Mouse (Mus musculus): ENCODE data around the gene Szrd1. TPM values are rescaled to one million over a fixed set of nuclear protein-coding genes. Genes with fewer than 3 reads are reported as not detected.

The Szrd1 gene
- polyA plus RNA-seq, 1 experiment from 2014 or later = 32.0 TPM

- Histone ChIP-seq H3K4me1 (peaks cover 44% of the 10 kb centered on the region), H3K27ac (no peak overlapping the region), H3K36me3 (0 out of 2 replicates have a peak, but pooled peaks cover 3% of the 10 kb centered on the region), H3K27me3 (replicated peaks) (no peaks in the 10 kb centered on the region), H3K4me2 (replicated peaks) (no peak overlapping the region), H3K9ac (no peak overlapping the region), H3K4me3 (no peak overlapping the region), H3K9me3 (no peaks in the 10 kb centered on the region)
- 82% methylated on average over 6 of the region's 6 CpGs for WGBS
- no peak for ATAC-seq (ENCODE audit: low FRiP score, low read depth)
Observed at GRCm38 (mm10) chr4:141130704-141131342, 8.8 kb downstream of the Szrd1 start.

GRCm38 (mm10) chr4:141129190-141129710 lies 10.3 kb downstream of the Szrd1 start:
- Histone ChIP-seq H3K9ac (no peak overlapping the region), H3K4me1 (peaks cover 36% of the 10 kb centered on the region), H3K36me3 (no peaks in the 10 kb centered on the region), H3K27ac (no peak overlapping the region), H3K4me2 (replicated peaks) (no peak overlapping the region), H3K27me3 (replicated peaks) (no peaks in the 10 kb centered on the region), H3K9me3 (no peaks in the 10 kb centered on the region), H3K4me3 (no peak overlapping the region)
- 79% methylated on average over 6 of the region's 6 CpGs for WGBS
- ATAC-seq (ENCODE audit: low FRiP score, low read depth) = no peak

- Histone ChIP-seq H3K4me2 (replicated peaks) (no peak overlapping the region), H3K9ac (no peak overlapping the region), H3K27ac (no peak overlapping the region), H3K4me1 (peaks cover 15% of the 10 kb centered on the region; the same call in 1 of the 2 replicates), H3K27me3 (replicated peaks) (no peaks in the 10 kb centered on the region), H3K9me3 (no peaks in the 10 kb centered on the region), H3K4me3 (no peak overlapping the region), H3K36me3 (peaks cover 8% of the 10 kb centered on the region; the same call in 1 of the 2 replicates)
- 33% methylated on average over 1 of the region's 1 CpGs for WGBS
- ATAC-seq (ENCODE audit: low FRiP score, low read depth) = no peak
Observed at GRCm38 (mm10) chr4:141123065-141123464, 16.5 kb downstream of the Szrd1 start.

- WGBS = 86% methylated on average over 7 of the region's 7 CpGs
Observed at GRCm38 (mm10) chr4:141122663-141123062, 16.9 kb downstream of the Szrd1 start.

GRCm38 (mm10) chr4:141120700-141121099 lies 18.9 kb downstream of the Szrd1 start:
- H3K4me2 ChIP-seq (replicated peaks) = no peak overlapping the region
- no peak for ATAC-seq (ENCODE audit: low FRiP score, low read depth)
- peaks cover 29% of the 10 kb centered on the region for H3K36me3 ChIP-seq
- WGBS = 24% methylated on average over 11 of the region's 11 CpGs
- peaks cover 13% of the 10 kb centered on the region; the same call in 1 of the 2 replicates for H3K4me1 ChIP-seq
- no peaks in the 10 kb centered on the region for H3K9me3 ChIP-seq
- no peak overlapping the region for H3K4me3 ChIP-seq
- H3K27ac ChIP-seq = no peak overlapping the region; the same call in 1 of the 2 replicates
- H3K27me3 ChIP-seq (replicated peaks) = no peaks in the 10 kb centered on the region
- no peak overlapping the region for H3K9ac ChIP-seq

More at GRCm38 (mm10) chr4:141122663-141123062, 16.9 kb downstream of the Szrd1 start:
- no peak for ATAC-seq (ENCODE audit: low FRiP score, low read depth)
- Histone ChIP-seq H3K4me3 (no peak overlapping the region), H3K36me3 (peaks cover 10% of the 10 kb centered on the region), H3K4me1 (peaks cover 15% of the 10 kb centered on the region; the same call in 1 of the 2 replicates), H3K27me3 (replicated peaks) (no peaks in the 10 kb centered on the region), H3K9me3 (no peaks in the 10 kb centered on the region), H3K9ac (no peak overlapping the region), H3K27ac (no peak overlapping the region), H3K4me2 (replicated peaks) (no peak overlapping the region)

GRCm38 (mm10) chr4:141118691-141119090 lies 20.9 kb downstream of the Szrd1 start:
- no peak overlapping the region for H3K4me3 ChIP-seq
- ATAC-seq (ENCODE audit: low FRiP score, low read depth) = no peak
- no peak overlapping the region for H3K9ac ChIP-seq
- peaks cover 8% of the 10 kb centered on the region; the same call in 1 of the 2 replicates for H3K4me1 ChIP-seq
- 77% methylated on average over 4 of the region's 4 CpGs for WGBS
- H3K4me2 ChIP-seq (replicated peaks) = no peak overlapping the region
- peaks cover 47% of the 10 kb centered on the region for H3K36me3 ChIP-seq
- no peak overlapping the region for H3K27ac ChIP-seq
- H3K9me3 ChIP-seq = no peaks in the 10 kb centered on the region
- H3K27me3 ChIP-seq (replicated peaks) = no peaks in the 10 kb centered on the region

- Histone ChIP-seq H3K36me3 (peaks cover 77% of the 10 kb centered on the region), H3K9ac (no peak overlapping the region), H3K9me3 (no peaks in the 10 kb centered on the region), H3K27ac (no peak overlapping the region), H3K4me1 (0 out of 2 replicates have a peak, but pooled peaks cover 4% of the 10 kb centered on the region), H3K4me2 (replicated peaks) (no peak overlapping the region), H3K27me3 (replicated peaks) (no peaks in the 10 kb centered on the region), H3K4me3 (no peak overlapping the region)
- WGBS = 88% methylated on average over 8 of the region's 8 CpGs
- no peak for ATAC-seq (ENCODE audit: low FRiP score, low read depth)
Observed at GRCm38 (mm10) chr4:141115398-141115797, 24.2 kb downstream of the Szrd1 start.

- H3K4me1 ChIP-seq = no peaks in the 10 kb centered on the region
- H3K36me3 ChIP-seq = peaks cover 80% of the 10 kb centered on the region
- no peaks in the 10 kb centered on the region for H3K9me3 ChIP-seq
- no peaks in the 10 kb centered on the region for H3K27me3 ChIP-seq (replicated peaks)
- H3K4me2 ChIP-seq (replicated peaks) = no peak overlapping the region
- no peak overlapping the region for H3K9ac ChIP-seq
- no peak for ATAC-seq (ENCODE audit: low FRiP score, low read depth)
- H3K4me3 ChIP-seq = no peak overlapping the region
- no peak overlapping the region for H3K27ac ChIP-seq
- WGBS = 89% methylated on average over 6 of the region's 6 CpGs
Observed at GRCm38 (mm10) chr4:141114521-141114981, 25.0 kb downstream of the Szrd1 start.

- no peaks in the 10 kb centered on the region for H3K9me3 ChIP-seq
- WGBS = 85% methylated on average over 7 of the region's 7 CpGs
- no peaks in the 10 kb centered on the region for H3K4me1 ChIP-seq
- peaks cover 79% of the 10 kb centered on the region for H3K36me3 ChIP-seq
- no peaks in the 10 kb centered on the region for H3K27me3 ChIP-seq (replicated peaks)
- H3K4me2 ChIP-seq (replicated peaks) = no peak overlapping the region
- no peak overlapping the region for H3K4me3 ChIP-seq
- H3K9ac ChIP-seq = no peak overlapping the region
- no peak for ATAC-seq (ENCODE audit: low FRiP score, low read depth)
- H3K27ac ChIP-seq = no peak overlapping the region
Observed at GRCm38 (mm10) chr4:141113831-141114230, 25.7 kb downstream of the Szrd1 start.

GRCm38 (mm10) chr4:141108196-141108732 lies 31.3 kb downstream of the Szrd1 start:
- H3K27me3 ChIP-seq (replicated peaks) = no peaks in the 10 kb centered on the region
- H3K4me1 ChIP-seq = no peaks in the 10 kb centered on the region
- no peak overlapping the region for H3K9ac ChIP-seq
- whole genome bisulfite sequencing = 47% methylated on average over 10 of the region's 10 CpGs
- no peak overlapping the region for H3K4me2 ChIP-seq (replicated peaks)
- H3K4me3 ChIP-seq = no peak overlapping the region
- H3K36me3 ChIP-seq = peaks cover 30% of the 10 kb centered on the region
- no peak for ATAC-seq (ENCODE audit: low FRiP score, low read depth)
- H3K9me3 ChIP-seq = no peaks in the 10 kb centered on the region
- no peak overlapping the region for H3K27ac ChIP-seq

GRCm38 (mm10) chr4:141106526-141107183 lies 32.9 kb downstream of the Szrd1 start:
- Histone ChIP-seq H3K9me3 (no peaks in the 10 kb centered on the region), H3K27me3 (replicated peaks) (no peaks in the 10 kb centered on the region), H3K4me1 (no peaks in the 10 kb centered on the region), H3K36me3 (peaks cover 15% of the 10 kb centered on the region), H3K9ac (no peak overlapping the region), H3K4me3 (no peak overlapping the region), H3K27ac (no peak overlapping the region), H3K4me2 (replicated peaks) (no peak overlapping the region)
- 78% methylated on average over 16 of the region's 16 CpGs for WGBS
- 0 out of 2 replicates have a peak, but pooled peaks have one; percentile 17 for ATAC-seq (ENCODE audit: low FRiP score, low read depth)

- Histone ChIP-seq H3K9ac (no peak overlapping the region), H3K27ac (no peak overlapping the region), H3K9me3 (no peaks in the 10 kb centered on the region), H3K36me3 (no peaks in the 10 kb centered on the region), H3K4me2 (replicated peaks) (no peak overlapping the region), H3K4me3 (no peak overlapping the region), H3K4me1 (0 out of 2 replicates have a peak, but pooled peaks cover under 1% of the 10 kb centered on the region), H3K27me3 (replicated peaks) (no peaks in the 10 kb centered on the region)
- WGBS = 62% methylated on average over 6 of the region's 6 CpGs
- no peak for ATAC-seq (ENCODE audit: low FRiP score, low read depth)
Observed at GRCm38 (mm10) chr4:141101855-141102254, 37.7 kb downstream of the Szrd1 start.
